Mouse (Mus musculus) kidney, adult 2 months (tissue): Measurements from ENCODE around the gene Ccnd1. TPM values are rescaled to one million over a fixed set of nuclear protein-coding genes. Genes with fewer than 3 reads are reported as not detected.

Experiments used
- DNase-seq: peaks from one replicate; pipeline ENCODE4 v3.0.0; 2021
- H3K27ac ChIP-seq: fragments of 200-500 bp; 2 replicates; pipeline ENCODE4 v1.5.1; 2012; ENCODE audit warnings: low read depth, low read length, control low read depth, inconsistent platforms; ENCODE audit not compliant: insufficient read depth
- H3K27me3 ChIP-seq: fragments of 200-500 bp; replicated peaks from 2 replicates; pipeline ENCODE4 v1.6.1; 2012; ENCODE audit warnings: mild to moderate bottlenecking, moderate library complexity, low read length, inconsistent platforms; ENCODE audit not compliant: control insufficient read depth, insufficient read depth
- H3K36me3 ChIP-seq: fragments of 200-500 bp; 2 replicates; pipeline ENCODE4 v1.6.1; 2012; ENCODE audit warnings: mild to moderate bottlenecking, moderate library complexity, low read length, inconsistent platforms; ENCODE audit not compliant: control insufficient read depth, insufficient read depth
- H3K4me1 ChIP-seq: fragments of 200-500 bp; 2 replicates; pipeline ENCODE4 v1.6.1; 2011; ENCODE audit warnings: low read length; ENCODE audit not compliant: control insufficient read depth, insufficient read depth
- H3K4me3 ChIP-seq: fragments of 200-500 bp; 2 replicates; pipeline ENCODE4 v1.5.1; 2011; ENCODE audit warnings: mild to moderate bottlenecking, low read depth, low read length, control low read depth; ENCODE audit not compliant: insufficient read depth
- CTCF ChIP-seq: fragments of 200-500 bp; conservative IDR thresholded peaks from 2 replicates; pipeline ENCODE4 v1.5.1; 2011; ENCODE audit warnings: low read depth, mild to moderate bottlenecking, control low read depth, low read length, moderate library complexity, mixed read lengths; ENCODE audit not compliant: insufficient read depth, insufficient read length
- POLR2A ChIP-seq: fragments of 200-500 bp; IDR thresholded peaks from one replicate; pipeline ENCODE4 v1.6.1; 2011; ENCODE audit warnings: low read depth, low read length, control low read depth
- WGBS: fragments of 180-500 bp; shearing (Covaris S2); methylation state at CpG from one replicate; pipeline ENCODE4 v1.1.7; 2018; 5-methylcytosine and 5-hydroxymethylcytosine counted together
- polyA plus RNA-seq: library from polyadenylated mRNA; depleted of rRNA; stranded (reverse); fragments of >200 nt; gene quantifications from 2 replicates; pipeline ENCODE4 v1.2.3, GENCODE M21; 2012

Ccnd1 gene
- polyA plus RNA-seq, 1 experiment, result 139 TPM

DNA sequence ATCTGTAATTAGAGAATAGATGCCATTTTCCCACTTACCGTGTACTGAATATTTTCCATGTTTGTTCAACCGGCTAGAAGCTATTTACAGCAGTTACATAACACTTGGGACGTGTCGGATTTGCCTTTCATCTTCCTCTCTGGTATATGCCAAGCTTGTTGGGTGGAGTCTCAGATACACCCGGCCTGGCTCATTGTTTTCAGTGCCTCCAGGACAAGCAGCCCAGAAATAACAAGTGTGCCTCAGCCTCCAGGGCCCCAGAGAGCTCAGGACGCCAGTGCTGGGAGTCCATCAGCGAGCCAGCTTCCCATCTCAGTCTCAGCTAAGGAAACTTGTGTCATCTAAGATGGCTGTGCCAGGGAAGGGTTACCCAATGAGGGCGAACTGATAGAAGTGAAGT lies 33.7 kb upstream of the Ccnd1 start:
- no peaks in the 10 kb centered on the region for H3K4me1 ChIP-seq
- no peak overlapping the region for H3K27ac ChIP-seq
- no peak overlapping the region for H3K4me3 ChIP-seq
- no peaks in the 10 kb centered on the region for H3K36me3 ChIP-seq
- TF ChIP-seq POLR2A, result no peak
- TF ChIP-seq CTCF, result no peak
- 58% methylated on average over 8 of the region's 8 CpGs for WGBS
- DNase-seq, result peak; percentile 50
- no peaks in the 10 kb centered on the region for H3K27me3 ChIP-seq

DNA sequence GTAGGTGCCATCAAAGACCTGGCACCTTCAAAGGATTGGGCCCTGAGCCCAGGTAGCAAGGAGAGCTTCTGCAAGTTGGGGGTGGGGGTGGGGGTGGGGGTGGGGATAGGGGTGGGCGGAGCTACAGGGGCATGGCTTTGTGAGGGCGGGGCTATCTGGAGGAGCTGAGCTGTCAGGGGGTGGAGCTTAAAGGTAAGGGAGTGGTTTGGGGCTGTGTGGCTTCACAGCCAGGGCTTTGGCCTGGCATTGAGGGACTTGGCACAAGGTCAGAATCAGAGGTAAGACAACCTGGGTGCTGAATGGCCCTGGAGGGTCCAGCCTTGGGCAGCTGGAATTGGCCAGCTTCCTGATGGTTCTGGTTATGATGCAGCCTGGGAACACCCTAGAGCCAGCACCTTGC lies 32.0 kb upstream of the Ccnd1 start:
- TF ChIP-seq CTCF (no peak), POLR2A (no peak)
- H3K4me1 ChIP-seq, result no peaks in the 10 kb centered on the region
- DNase-seq, result no peak
- H3K27ac ChIP-seq, result no peak overlapping the region
- WGBS, result 42% methylated on average over 2 of the region's 2 CpGs
- no peaks in the 10 kb centered on the region for H3K36me3 ChIP-seq
- no peaks in the 10 kb centered on the region for H3K27me3 ChIP-seq
- no peak overlapping the region for H3K4me3 ChIP-seq

DNA sequence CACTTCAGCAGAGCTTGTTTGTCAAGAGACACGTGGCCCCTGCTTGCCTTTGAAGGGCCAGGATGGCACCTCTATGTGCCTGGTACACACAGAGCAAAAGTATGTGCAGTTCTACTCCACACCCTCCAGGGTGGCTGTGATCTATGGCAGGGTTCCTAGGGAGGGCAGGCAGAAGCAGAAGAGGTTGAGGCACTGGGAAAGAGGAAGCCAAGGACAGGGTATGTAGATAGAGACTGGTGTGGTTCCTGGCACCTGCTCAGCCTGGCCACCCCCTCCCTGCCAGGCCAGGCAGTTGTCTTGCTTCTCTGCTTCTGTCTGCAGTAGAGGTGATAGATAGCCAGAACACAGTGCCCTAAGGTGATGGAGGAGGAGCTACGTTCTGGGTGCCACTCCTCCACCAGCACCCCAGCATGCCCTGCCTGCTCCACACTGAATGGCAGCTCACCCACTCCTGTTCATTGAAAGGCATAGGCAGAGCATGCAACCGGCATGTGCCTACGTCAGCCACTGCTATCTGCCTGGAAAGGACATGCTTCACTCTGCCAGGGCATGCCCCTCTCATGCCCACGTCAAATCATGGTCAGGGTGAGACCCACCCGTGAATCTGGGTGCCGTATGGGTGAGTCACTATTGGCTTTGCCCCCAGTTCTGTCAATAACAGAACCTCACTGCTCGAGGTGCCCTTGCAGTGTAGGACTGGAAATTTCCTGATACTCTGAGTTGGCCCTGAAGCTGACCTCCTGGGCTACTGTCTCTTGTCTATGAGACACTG lies 31.5 kb upstream of the Ccnd1 start:
- no peak overlapping the region for H3K4me3 ChIP-seq
- TF ChIP-seq CTCF (no peak), POLR2A (no peak)
- H3K27ac ChIP-seq, result no peak overlapping the region
- no peaks in the 10 kb centered on the region for H3K36me3 ChIP-seq
- no peak for DNase-seq
- WGBS, result 70% methylated on average over 8 of the region's 8 CpGs
- no peaks in the 10 kb centered on the region for H3K27me3 ChIP-seq
- no peaks in the 10 kb centered on the region for H3K4me1 ChIP-seq

- WGBS, result 69% methylated on average over 5 of the region's 5 CpGs
- Histone ChIP-seq H3K4me3 (no peak overlapping the region), H3K27ac (no peak overlapping the region), H3K27me3 (no peaks in the 10 kb centered on the region), H3K4me1 (no peaks in the 10 kb centered on the region), H3K36me3 (no peaks in the 10 kb centered on the region)
- TF ChIP-seq POLR2A (no peak), CTCF (no peak)
- DNase-seq, result no peak
These were observed 26.2 kb upstream of the Ccnd1 start for GRCm38 (mm10) chr7:144965893-144966292.

DNA sequence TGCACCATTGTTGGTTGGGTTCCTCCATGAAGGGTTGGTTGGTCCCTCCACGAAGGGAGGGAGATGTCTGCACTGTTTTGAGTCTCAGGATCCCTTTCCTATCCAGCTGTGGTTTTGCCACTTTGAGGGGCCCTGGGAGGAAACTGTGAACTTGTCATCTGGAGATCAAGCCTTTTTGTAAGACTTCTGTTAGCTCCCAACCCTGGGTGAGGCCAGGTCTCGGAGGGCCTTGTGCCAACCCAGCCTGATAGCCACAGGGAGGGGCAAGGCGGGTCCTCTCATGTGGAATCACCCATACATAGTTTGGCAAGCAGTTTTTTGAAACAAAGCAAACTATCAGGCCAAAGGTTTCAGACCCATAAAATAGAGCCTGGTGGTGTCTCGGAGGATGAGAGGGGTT lies 24.6 kb upstream of the Ccnd1 start:
- WGBS, result 92% methylated on average over 4 of the region's 4 CpGs
- H3K27me3 ChIP-seq, result no peaks in the 10 kb centered on the region
- TF ChIP-seq CTCF (no peak), POLR2A (no peak)
- no peak overlapping the region for H3K27ac ChIP-seq
- DNase-seq, result no peak
- H3K4me1 ChIP-seq, result no peaks in the 10 kb centered on the region
- no peak overlapping the region for H3K4me3 ChIP-seq
- no peaks in the 10 kb centered on the region for H3K36me3 ChIP-seq

DNA sequence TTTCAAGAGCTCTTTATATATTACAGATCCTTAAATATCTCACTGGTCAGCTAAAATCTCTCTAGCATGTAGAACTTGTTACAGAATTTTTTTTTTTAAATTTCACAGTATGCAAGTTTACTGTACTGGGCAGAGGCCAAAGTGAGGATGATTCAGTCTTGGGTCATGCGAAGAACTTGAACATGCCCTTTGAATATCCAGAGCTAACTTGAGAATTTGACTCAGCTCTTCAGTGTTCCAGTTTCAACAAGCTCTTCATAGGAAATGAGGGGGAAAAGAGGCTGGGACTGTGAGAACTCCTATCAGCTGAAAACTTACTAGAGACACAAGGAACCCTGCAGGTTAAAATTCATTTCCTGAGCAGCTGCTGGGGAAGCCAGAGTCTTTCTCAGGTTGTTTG lies 24.2 kb upstream of the Ccnd1 start:
- no peaks in the 10 kb centered on the region for H3K27me3 ChIP-seq
- TF ChIP-seq CTCF (no peak), POLR2A (no peak)
- 78% methylated on average over 1 of the region's 1 CpGs for WGBS
- DNase-seq, result no peak
- no peaks in the 10 kb centered on the region for H3K4me1 ChIP-seq
- no peak overlapping the region for H3K27ac ChIP-seq
- H3K36me3 ChIP-seq, result no peaks in the 10 kb centered on the region
- no peak overlapping the region for H3K4me3 ChIP-seq

DNA sequence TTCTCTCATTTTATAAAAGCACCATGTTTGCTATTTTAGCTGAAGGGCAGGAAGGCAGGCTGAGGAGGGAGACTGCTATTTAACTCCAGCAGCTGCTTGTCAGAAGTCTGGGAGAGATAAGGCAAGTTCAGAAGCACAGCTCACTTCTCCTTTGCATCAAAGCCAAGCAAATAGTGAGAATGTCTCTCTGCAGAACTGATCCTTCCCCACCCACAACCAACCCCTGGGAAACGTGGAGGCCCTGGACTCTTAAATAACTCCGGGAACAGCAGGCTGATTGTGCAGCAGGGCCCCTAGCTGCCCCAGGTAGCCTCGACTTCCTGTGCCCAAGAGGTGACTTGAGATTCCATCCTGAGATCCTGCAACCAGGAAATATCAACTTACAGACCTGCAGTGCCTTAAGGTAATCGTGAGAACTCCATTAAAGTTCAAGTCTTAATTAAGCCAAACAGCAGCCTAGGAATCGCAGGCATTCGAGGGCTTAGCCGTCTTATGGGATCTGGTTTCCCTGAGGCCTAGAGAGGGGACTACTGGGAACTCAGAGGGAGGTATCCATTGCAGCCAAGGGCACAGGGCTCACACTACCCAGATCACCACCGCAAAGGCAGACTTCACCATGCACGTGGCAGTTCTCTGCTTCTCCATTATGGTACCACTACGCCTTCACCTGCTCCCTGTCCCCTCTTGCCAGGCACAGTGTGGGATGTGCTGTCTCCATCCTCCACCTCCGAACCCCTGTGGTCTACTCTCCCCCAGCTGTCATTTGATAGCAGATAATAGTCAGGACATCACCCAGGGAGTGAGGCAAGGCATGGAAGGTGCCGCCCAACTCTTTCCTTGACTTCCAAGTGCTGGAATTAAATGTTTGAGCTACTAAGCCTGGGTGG lies 19.0 kb upstream of the Ccnd1 start:
- no peak overlapping the region for H3K27ac ChIP-seq
- H3K27me3 ChIP-seq, result no peaks in the 10 kb centered on the region
- 59% methylated on average over 12 of the region's 12 CpGs for WGBS
- no peaks in the 10 kb centered on the region for H3K36me3 ChIP-seq
- DNase-seq, result no peak
- TF ChIP-seq POLR2A, result no peak
- TF ChIP-seq CTCF, result no peak
- no peak overlapping the region for H3K4me3 ChIP-seq
- no peaks in the 10 kb centered on the region for H3K4me1 ChIP-seq
